Mouse (Mus musculus): ENCODE measurements around the gene Tmem229b. TPM values are rescaled to one million over a fixed set of nuclear protein-coding genes. Genes with fewer than 3 reads are reported as not detected.

Tmem229b gene
- polyA plus RNA-seq, 1 experiment = 2.6 TPM

DNA sequence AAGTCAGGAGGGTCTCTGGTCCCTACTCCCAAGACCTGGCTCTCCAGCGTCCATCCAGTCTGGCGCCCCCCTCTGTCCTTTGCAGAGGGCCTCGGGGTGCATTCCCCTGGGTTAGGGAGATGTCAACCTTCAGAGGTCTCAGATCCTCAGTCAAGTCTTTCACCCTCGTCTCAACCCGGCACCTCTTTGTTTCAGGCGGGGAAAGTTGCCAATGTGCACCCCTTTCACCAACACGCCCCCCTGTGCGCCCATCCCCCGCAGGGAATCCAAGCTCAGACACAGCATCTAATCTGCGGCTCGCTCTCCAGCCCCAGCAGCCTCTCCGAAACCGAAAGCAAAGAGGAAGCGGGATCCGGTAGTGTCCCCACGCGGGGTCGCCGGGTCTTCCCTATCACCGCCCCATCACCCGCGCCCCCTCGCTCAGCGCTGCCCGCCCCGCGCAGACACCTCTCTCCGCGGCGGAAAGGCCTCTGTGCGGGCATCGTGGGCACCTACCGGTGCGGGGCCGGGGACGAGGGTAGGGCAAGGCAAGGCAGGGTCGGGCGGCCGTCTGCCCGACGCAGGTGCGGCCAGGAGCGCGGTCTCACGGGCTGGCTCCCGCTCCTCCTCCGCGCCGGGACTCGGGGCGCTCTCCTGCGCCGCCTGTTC, 825 bp downstream of the Tmem229b start:
- Histone ChIP-seq H3K27me3 (ENCODE audit: control insufficient read depth, insufficient read depth, low read length) (peaks cover 2% of the 10 kb centered on the region; the same call in 1 of the 2 replicates), H3K27ac (ENCODE audit: control insufficient read depth, insufficient read depth, low read depth, low read length) (no peak overlapping the region), H3K36me3 (ENCODE audit: control insufficient read depth, insufficient read depth, low read length) (no peaks in the 10 kb centered on the region), H3K4me1 (ENCODE audit: control insufficient read depth, insufficient read depth, low read length) (no peaks in the 10 kb centered on the region; the same call in 1 of the 2 replicates), H3K4me3 (ENCODE audit: control insufficient read depth, low read depth, low read length) (peak overlapping the region; percentile 92)
- TF ChIP-seq POLR2A (IDR thresholded peaks at IDR 0.05; ENCODE audit: control insufficient read depth, low read depth, low read length) (no peak), CTCF (IDR thresholded peaks at IDR 0.05; ENCODE audit: control insufficient read depth, insufficient read depth, insufficient replicate concordance, low read depth, low read length) (no peak)

DNA sequence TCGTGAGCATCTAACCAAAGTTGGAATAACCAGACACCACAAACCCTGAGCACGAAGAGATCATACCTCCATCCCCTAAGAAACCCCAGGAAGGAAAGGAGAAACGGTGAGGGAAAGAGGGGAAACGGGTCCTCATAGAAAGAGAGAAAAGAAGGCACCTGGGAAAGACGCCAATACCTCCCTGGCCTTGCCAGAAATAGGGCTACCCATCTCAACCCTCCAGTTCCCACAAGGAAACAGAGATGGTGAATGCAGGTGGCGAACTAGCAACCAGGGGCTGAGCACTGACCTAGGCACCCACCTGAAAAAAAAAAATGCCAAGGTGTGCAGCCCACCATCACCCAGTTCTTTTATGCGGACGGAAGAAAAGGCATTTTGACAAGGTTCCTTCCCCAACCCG, 1.4 kb downstream of the Tmem229b start:
- Histone ChIP-seq H3K36me3 (ENCODE audit: control insufficient read depth, insufficient read depth, low read length) (no peaks in the 10 kb centered on the region), H3K4me1 (ENCODE audit: control insufficient read depth, insufficient read depth, low read length) (no peaks in the 10 kb centered on the region; the same call in 1 of the 2 replicates), H3K27ac (ENCODE audit: control insufficient read depth, insufficient read depth, low read depth, low read length) (no peak overlapping the region), H3K27me3 (ENCODE audit: control insufficient read depth, insufficient read depth, low read length) (peaks cover 2% of the 10 kb centered on the region; the same call in 1 of the 2 replicates), H3K4me3 (ENCODE audit: control insufficient read depth, low read depth, low read length) (peak overlapping the region; percentile 92)
- no peak for TF ChIP-seq POLR2A (IDR thresholded peaks at IDR 0.05; ENCODE audit: control insufficient read depth, low read depth, low read length)
- TF ChIP-seq CTCF (IDR thresholded peaks at IDR 0.05; ENCODE audit: control insufficient read depth, insufficient read depth, insufficient replicate concordance, low read depth, low read length) = no peak

DNA sequence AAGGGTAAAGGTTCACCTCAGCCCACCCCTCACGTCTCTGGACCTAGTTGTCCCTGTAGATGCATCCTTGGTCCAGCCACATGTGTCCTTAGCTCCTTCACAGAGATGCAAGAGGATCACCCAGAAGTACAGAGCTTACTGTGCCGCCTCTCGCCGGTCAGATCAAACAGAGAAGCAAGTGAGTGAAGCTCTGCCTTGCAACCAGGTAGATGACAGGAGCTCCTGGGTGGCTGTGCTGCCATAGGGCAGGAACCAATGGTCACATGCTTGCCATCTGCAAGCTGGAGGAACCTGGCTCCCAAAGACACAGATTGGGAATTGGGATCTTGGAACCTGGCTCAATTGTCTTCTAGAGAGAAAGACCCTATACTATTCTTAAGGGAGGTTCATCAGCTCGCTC, 2.0 kb downstream of the Tmem229b start:
- Histone ChIP-seq H3K36me3 (ENCODE audit: control insufficient read depth, insufficient read depth, low read length) (no peaks in the 10 kb centered on the region), H3K27me3 (ENCODE audit: control insufficient read depth, insufficient read depth, low read length) (peaks cover 2% of the 10 kb centered on the region; the same call in 1 of the 2 replicates), H3K4me1 (ENCODE audit: control insufficient read depth, insufficient read depth, low read length) (no peaks in the 10 kb centered on the region; the same call in 1 of the 2 replicates), H3K4me3 (ENCODE audit: control insufficient read depth, low read depth, low read length) (no peak overlapping the region), H3K27ac (ENCODE audit: control insufficient read depth, insufficient read depth, low read depth, low read length) (no peak overlapping the region)
- no peak for TF ChIP-seq POLR2A (IDR thresholded peaks at IDR 0.05; ENCODE audit: control insufficient read depth, low read depth, low read length)

DNA sequence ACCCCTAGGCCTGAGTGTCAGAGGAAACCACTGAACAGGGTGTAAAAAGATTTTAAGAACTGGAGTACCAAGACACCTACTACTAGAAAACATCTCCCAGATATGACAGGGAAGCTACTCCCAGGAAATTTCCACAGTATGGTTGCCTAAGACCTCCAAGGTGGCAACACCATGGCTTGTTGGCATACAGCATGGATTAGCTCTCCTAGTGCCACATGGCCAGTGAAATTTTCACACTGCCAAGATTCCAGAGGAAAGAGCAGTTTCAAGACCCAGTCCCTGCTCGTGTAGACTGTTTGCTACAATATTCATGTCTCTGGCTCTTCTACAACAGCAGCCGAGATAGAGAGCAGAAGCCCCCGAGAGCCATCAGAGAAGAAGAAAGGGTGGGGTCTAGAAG, 4.4 kb downstream of the Tmem229b start:
- no peaks in the 10 kb centered on the region; the same call in 1 of the 2 replicates for H3K4me1 ChIP-seq (ENCODE audit: control insufficient read depth, insufficient read depth, low read length)
- H3K27ac ChIP-seq (ENCODE audit: control insufficient read depth, insufficient read depth, low read depth, low read length) = no peak overlapping the region
- peaks cover 2% of the 10 kb centered on the region; the same call in 1 of the 2 replicates for H3K27me3 ChIP-seq (ENCODE audit: control insufficient read depth, insufficient read depth, low read length)
- no peaks in the 10 kb centered on the region for H3K36me3 ChIP-seq (ENCODE audit: control insufficient read depth, insufficient read depth, low read length)
- TF ChIP-seq POLR2A (IDR thresholded peaks at IDR 0.05; ENCODE audit: control insufficient read depth, low read depth, low read length) (no peak), CTCF (IDR thresholded peaks at IDR 0.05; ENCODE audit: control insufficient read depth, insufficient read depth, insufficient replicate concordance, low read depth, low read length) (no peak)
- H3K4me3 ChIP-seq (ENCODE audit: control insufficient read depth, low read depth, low read length) = no peak overlapping the region

DNA sequence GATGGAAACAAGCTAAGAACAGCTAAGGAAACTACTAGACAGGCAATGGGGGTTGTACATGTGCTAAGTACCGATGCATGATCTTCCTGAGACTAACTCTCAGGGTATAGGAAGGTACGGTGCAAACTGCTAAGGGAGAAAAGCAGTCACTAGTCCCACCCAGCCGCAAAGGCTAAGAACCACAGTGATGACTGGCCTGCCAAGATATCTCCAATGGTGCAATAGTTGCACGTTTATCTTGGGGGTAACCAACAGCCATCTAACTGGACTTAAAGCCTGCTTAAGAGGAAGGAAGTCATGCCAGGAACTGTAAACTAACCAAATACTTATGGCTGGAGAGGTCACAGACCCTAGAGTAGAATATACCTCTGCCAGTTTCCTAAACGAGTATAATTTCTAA, 5.0 kb downstream of the Tmem229b start:
- no peak overlapping the region for H3K4me3 ChIP-seq (ENCODE audit: control insufficient read depth, low read depth, low read length)
- H3K27ac ChIP-seq (ENCODE audit: control insufficient read depth, insufficient read depth, low read depth, low read length) = no peak overlapping the region
- no peaks in the 10 kb centered on the region for H3K36me3 ChIP-seq (ENCODE audit: control insufficient read depth, insufficient read depth, low read length)
- TF ChIP-seq POLR2A (IDR thresholded peaks at IDR 0.05; ENCODE audit: control insufficient read depth, low read depth, low read length) = no peak
- TF ChIP-seq CTCF (IDR thresholded peaks at IDR 0.05; ENCODE audit: control insufficient read depth, insufficient read depth, insufficient replicate concordance, low read depth, low read length) = no peak
- peaks cover 2% of the 10 kb centered on the region; the same call in 1 of the 2 replicates for H3K27me3 ChIP-seq (ENCODE audit: control insufficient read depth, insufficient read depth, low read length)
- H3K4me1 ChIP-seq (ENCODE audit: control insufficient read depth, insufficient read depth, low read length) = no peaks in the 10 kb centered on the region; the same call in 1 of the 2 replicates

DNA sequence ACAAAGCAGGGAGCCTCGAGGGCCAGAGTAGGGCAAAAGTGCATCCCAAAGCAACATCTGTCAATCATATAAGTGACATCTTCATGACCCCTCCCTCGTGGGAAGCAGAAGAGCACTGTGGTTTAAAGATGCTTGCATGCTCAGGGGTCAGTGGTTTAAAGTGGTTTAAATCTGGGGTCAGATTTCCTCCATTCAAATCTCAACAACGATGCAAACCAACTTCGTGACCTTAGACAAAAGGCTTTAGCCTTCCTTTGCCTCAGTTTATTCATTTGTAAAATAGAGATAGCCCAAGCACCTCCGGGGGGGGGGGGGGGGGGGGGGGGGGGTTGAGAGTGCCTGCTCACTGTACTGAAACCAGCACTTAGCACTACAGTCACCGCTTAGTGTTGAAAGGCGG, 10.7 kb downstream of the Tmem229b start:
- H3K27ac ChIP-seq (ENCODE audit: control insufficient read depth, insufficient read depth, low read depth, low read length) = no peak overlapping the region
- TF ChIP-seq POLR2A (IDR thresholded peaks at IDR 0.05; ENCODE audit: control insufficient read depth, low read depth, low read length) (no peak), CTCF (IDR thresholded peaks at IDR 0.05; ENCODE audit: control insufficient read depth, insufficient read depth, insufficient replicate concordance, low read depth, low read length) (no peak)
- H3K36me3 ChIP-seq (ENCODE audit: control insufficient read depth, insufficient read depth, low read length) = no peaks in the 10 kb centered on the region
- H3K4me1 ChIP-seq (ENCODE audit: control insufficient read depth, insufficient read depth, low read length) = no peaks in the 10 kb centered on the region
- H3K27me3 ChIP-seq (ENCODE audit: control insufficient read depth, insufficient read depth, low read length) = no peaks in the 10 kb centered on the region
- no peak overlapping the region for H3K4me3 ChIP-seq (ENCODE audit: control insufficient read depth, low read depth, low read length)

DNA sequence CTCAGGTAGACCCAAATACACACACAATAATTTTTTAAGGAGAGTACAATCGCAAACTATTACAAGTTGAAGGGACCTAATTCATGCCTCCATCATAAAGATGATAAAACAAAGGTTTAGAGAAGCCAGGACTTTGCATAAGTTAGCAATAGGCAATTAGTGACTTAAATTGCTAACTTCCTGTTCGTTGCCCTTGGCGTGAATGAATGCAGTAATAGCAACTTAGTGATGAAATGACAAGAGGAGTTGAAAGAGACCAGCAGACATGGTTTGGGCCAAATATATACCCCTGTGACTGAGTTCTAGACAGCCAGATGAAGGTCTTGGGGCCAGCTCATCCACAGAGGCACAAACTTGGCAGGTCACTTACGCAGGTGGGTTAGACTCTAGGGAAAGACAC, 11.2 kb downstream of the Tmem229b start:
- Histone ChIP-seq H3K4me3 (ENCODE audit: control insufficient read depth, low read depth, low read length) (no peak overlapping the region), H3K27ac (ENCODE audit: control insufficient read depth, insufficient read depth, low read depth, low read length) (no peak overlapping the region), H3K4me1 (ENCODE audit: control insufficient read depth, insufficient read depth, low read length) (no peaks in the 10 kb centered on the region), H3K36me3 (ENCODE audit: control insufficient read depth, insufficient read depth, low read length) (no peaks in the 10 kb centered on the region), H3K27me3 (ENCODE audit: control insufficient read depth, insufficient read depth, low read length) (no peaks in the 10 kb centered on the region)
- TF ChIP-seq CTCF (IDR thresholded peaks at IDR 0.05; ENCODE audit: control insufficient read depth, insufficient read depth, insufficient replicate concordance, low read depth, low read length) (no peak), POLR2A (IDR thresholded peaks at IDR 0.05; ENCODE audit: control insufficient read depth, low read depth, low read length) (no peak)

Data from testis, adult 2 months (tissue).